Mouse (Mus musculus): Measurements from ENCODE around the gene Sema4d. TPM values are rescaled to one million over a fixed set of nuclear protein-coding genes. Genes with fewer than 3 reads are reported as not detected.

Gene Sema4d
- polyA plus RNA-seq, 1 experiment from 2014 or later: 7.1 TPM

- Histone ChIP-seq H3K27me3 (no peaks in the 10 kb centered on the region), H3K4me1 (no peaks in the 10 kb centered on the region), H3K9me3 (no peaks in the 10 kb centered on the region), H3K4me2 (replicated peaks) (no peak overlapping the region), H3K9ac (no peak overlapping the region), H3K36me3 (0 out of 2 replicates have a peak, but pooled peaks cover 15% of the 10 kb centered on the region), H3K27ac (no peak overlapping the region), H3K4me3 (no peak overlapping the region)
- no peak for ATAC-seq (ENCODE audit: insufficient number of reproducible peaks, insufficient read depth, low FRiP score, low TSS enrichment)
- 89% methylated on average over 8 of the region's 8 CpGs for WGBS
Observed at GRCm38 (mm10) chr13:51712022-51712421, 81.5 kb downstream of the Sema4d start.

- H3K4me1 ChIP-seq: no peaks in the 10 kb centered on the region
- H3K36me3 ChIP-seq: 0 out of 2 replicates have a peak, but pooled peaks cover 15% of the 10 kb centered on the region
- no peak overlapping the region for H3K4me2 ChIP-seq (replicated peaks)
- H3K4me3 ChIP-seq: no peak overlapping the region
- ATAC-seq (ENCODE audit: insufficient number of reproducible peaks, insufficient read depth, low FRiP score, low TSS enrichment): no peak
- WGBS: 59% methylated on average over 7 of the region's 7 CpGs
- no peaks in the 10 kb centered on the region for H3K27me3 ChIP-seq
- no peaks in the 10 kb centered on the region for H3K9me3 ChIP-seq
- no peak overlapping the region for H3K9ac ChIP-seq
- no peak overlapping the region for H3K27ac ChIP-seq
Observed at GRCm38 (mm10) chr13:51710738-51711137, 82.8 kb downstream of the Sema4d start.

- Histone ChIP-seq H3K36me3 (no peaks in the 10 kb centered on the region; the same call in 1 of the 2 replicates), H3K9ac (no peak overlapping the region), H3K4me2 (replicated peaks) (no peak overlapping the region), H3K27me3 (no peaks in the 10 kb centered on the region), H3K4me3 (no peak overlapping the region), H3K27ac (no peak overlapping the region), H3K9me3 (no peaks in the 10 kb centered on the region), H3K4me1 (no peaks in the 10 kb centered on the region)
- 73% methylated on average over 22 of the region's 22 CpGs for WGBS
- ATAC-seq (ENCODE audit: insufficient number of reproducible peaks, insufficient read depth, low FRiP score, low TSS enrichment): no peak
Observed at GRCm38 (mm10) chr13:51705882-51706854, 87.4 kb downstream of the Sema4d start.

GRCm38 (mm10) chr13:51703893-51704292 is 89.7 kb downstream of the Sema4d start:
- whole genome bisulfite sequencing: 80% methylated on average over 5 of the region's 5 CpGs
- Histone ChIP-seq H3K4me1 (no peaks in the 10 kb centered on the region), H3K27ac (no peak overlapping the region), H3K4me2 (replicated peaks) (no peak overlapping the region), H3K9me3 (no peaks in the 10 kb centered on the region), H3K9ac (no peak overlapping the region), H3K4me3 (no peak overlapping the region), H3K27me3 (no peaks in the 10 kb centered on the region), H3K36me3 (peaks cover 4% of the 10 kb centered on the region; the same call in 1 of the 2 replicates)
- no peak for ATAC-seq (ENCODE audit: insufficient number of reproducible peaks, insufficient read depth, low FRiP score, low TSS enrichment)

GRCm38 (mm10) chr13:51698318-51698717 is 95.2 kb downstream of the Sema4d start:
- H3K9ac ChIP-seq: no peak overlapping the region
- no peak overlapping the region for H3K4me2 ChIP-seq (replicated peaks)
- no peaks in the 10 kb centered on the region for H3K9me3 ChIP-seq
- WGBS: 90% methylated on average over 3 of the region's 3 CpGs
- no peaks in the 10 kb centered on the region for H3K27me3 ChIP-seq
- peaks cover 4% of the 10 kb centered on the region; the same call in 1 of the 2 replicates for H3K36me3 ChIP-seq
- no peak overlapping the region for H3K4me3 ChIP-seq
- H3K4me1 ChIP-seq: no peaks in the 10 kb centered on the region
- H3K27ac ChIP-seq: no peak overlapping the region
- no peak for ATAC-seq (ENCODE audit: insufficient number of reproducible peaks, insufficient read depth, low FRiP score, low TSS enrichment)

GRCm38 (mm10) chr13:51697897-51698296 is 95.7 kb downstream of the Sema4d start:
- H3K4me2 ChIP-seq (replicated peaks): no peak overlapping the region
- H3K4me1 ChIP-seq: no peaks in the 10 kb centered on the region
- H3K36me3 ChIP-seq: peaks cover 4% of the 10 kb centered on the region; the same call in 1 of the 2 replicates
- H3K27me3 ChIP-seq: no peaks in the 10 kb centered on the region
- no peaks in the 10 kb centered on the region for H3K9me3 ChIP-seq
- ATAC-seq (ENCODE audit: insufficient number of reproducible peaks, insufficient read depth, low FRiP score, low TSS enrichment): no peak
- H3K9ac ChIP-seq: no peak overlapping the region
- H3K27ac ChIP-seq: no peak overlapping the region
- 80% methylated on average over 4 of the region's 4 CpGs for WGBS
- no peak overlapping the region for H3K4me3 ChIP-seq

GRCm38 (mm10) chr13:51697455-51697854 is 96.1 kb downstream of the Sema4d start:
- H3K9ac ChIP-seq: no peak overlapping the region
- H3K27ac ChIP-seq: no peak overlapping the region
- H3K4me3 ChIP-seq: no peak overlapping the region
- H3K27me3 ChIP-seq: no peaks in the 10 kb centered on the region
- ATAC-seq (ENCODE audit: insufficient number of reproducible peaks, insufficient read depth, low FRiP score, low TSS enrichment): no peak
- no peaks in the 10 kb centered on the region for H3K9me3 ChIP-seq
- peaks cover 4% of the 10 kb centered on the region; the same call in 1 of the 2 replicates for H3K36me3 ChIP-seq
- H3K4me2 ChIP-seq (replicated peaks): no peak overlapping the region
- no peaks in the 10 kb centered on the region for H3K4me1 ChIP-seq
- 83% methylated on average over 6 of the region's 6 CpGs for WGBS

GRCm38 (mm10) chr13:51696481-51696880 is 97.1 kb downstream of the Sema4d start:
- no peaks in the 10 kb centered on the region for H3K9me3 ChIP-seq
- H3K4me1 ChIP-seq: no peaks in the 10 kb centered on the region
- H3K27ac ChIP-seq: no peak overlapping the region
- peaks cover 4% of the 10 kb centered on the region; the same call in 1 of the 2 replicates for H3K36me3 ChIP-seq
- no peaks in the 10 kb centered on the region for H3K27me3 ChIP-seq
- H3K4me2 ChIP-seq (replicated peaks): no peak overlapping the region
- ATAC-seq (ENCODE audit: insufficient number of reproducible peaks, insufficient read depth, low FRiP score, low TSS enrichment): no peak
- H3K9ac ChIP-seq: no peak overlapping the region
- H3K4me3 ChIP-seq: no peak overlapping the region

GRCm38 (mm10) chr13:51688688-51689087 is 104.9 kb downstream of the Sema4d start:
- Histone ChIP-seq H3K4me2 (replicated peaks) (no peak overlapping the region), H3K36me3 (peaks cover 38% of the 10 kb centered on the region), H3K4me3 (no peak overlapping the region), H3K9ac (no peak overlapping the region), H3K9me3 (no peaks in the 10 kb centered on the region), H3K4me1 (no peaks in the 10 kb centered on the region), H3K27ac (no peak overlapping the region), H3K27me3 (no peaks in the 10 kb centered on the region)
- no peak for ATAC-seq (ENCODE audit: insufficient number of reproducible peaks, insufficient read depth, low FRiP score, low TSS enrichment)
- WGBS: 67% methylated on average over 3 of the region's 3 CpGs

- Histone ChIP-seq H3K4me1 (no peaks in the 10 kb centered on the region), H3K27ac (no peak overlapping the region), H3K36me3 (peaks cover 55% of the 10 kb centered on the region), H3K4me3 (no peak overlapping the region), H3K4me2 (replicated peaks) (no peak overlapping the region), H3K9ac (no peak overlapping the region), H3K27me3 (no peaks in the 10 kb centered on the region), H3K9me3 (no peaks in the 10 kb centered on the region)
- ATAC-seq (ENCODE audit: insufficient number of reproducible peaks, insufficient read depth, low FRiP score, low TSS enrichment): no peak
- 89% methylated on average over 5 of the region's 5 CpGs for WGBS
Observed at GRCm38 (mm10) chr13:51686966-51687365, 106.6 kb downstream of the Sema4d start.

GRCm38 (mm10) chr13:51685290-51685966 is 108.1 kb downstream of the Sema4d start:
- no peaks in the 10 kb centered on the region for H3K9me3 ChIP-seq
- no peak overlapping the region for H3K4me2 ChIP-seq (replicated peaks)
- H3K4me1 ChIP-seq: no peaks in the 10 kb centered on the region
- no peak overlapping the region for H3K4me3 ChIP-seq
- H3K27me3 ChIP-seq: no peaks in the 10 kb centered on the region
- H3K27ac ChIP-seq: no peak overlapping the region
- 83% methylated on average over 7 of the region's 7 CpGs for WGBS
- peaks cover 69% of the 10 kb centered on the region for H3K36me3 ChIP-seq
- no peak for ATAC-seq (ENCODE audit: insufficient number of reproducible peaks, insufficient read depth, low FRiP score, low TSS enrichment)
- H3K9ac ChIP-seq: no peak overlapping the region

GRCm38 (mm10) chr13:51681634-51682033 is 111.9 kb downstream of the Sema4d start:
- 94% methylated on average over 8 of the region's 8 CpGs for WGBS
- no peaks in the 10 kb centered on the region for H3K4me1 ChIP-seq
- H3K9ac ChIP-seq: no peak overlapping the region
- no peak overlapping the region for H3K4me3 ChIP-seq
- peaks cover 93% of the 10 kb centered on the region for H3K36me3 ChIP-seq
- no peak overlapping the region for H3K4me2 ChIP-seq (replicated peaks)
- no peak overlapping the region for H3K27ac ChIP-seq
- ATAC-seq (ENCODE audit: insufficient number of reproducible peaks, insufficient read depth, low FRiP score, low TSS enrichment): no peak
- H3K9me3 ChIP-seq: no peaks in the 10 kb centered on the region
- no peaks in the 10 kb centered on the region for H3K27me3 ChIP-seq

All from embryonic facial prominence, embryonic 12.5 days (tissue).